Comparison of ENCODE assay signal across 22 mouse cellular contexts in the genomic region with DNA sequence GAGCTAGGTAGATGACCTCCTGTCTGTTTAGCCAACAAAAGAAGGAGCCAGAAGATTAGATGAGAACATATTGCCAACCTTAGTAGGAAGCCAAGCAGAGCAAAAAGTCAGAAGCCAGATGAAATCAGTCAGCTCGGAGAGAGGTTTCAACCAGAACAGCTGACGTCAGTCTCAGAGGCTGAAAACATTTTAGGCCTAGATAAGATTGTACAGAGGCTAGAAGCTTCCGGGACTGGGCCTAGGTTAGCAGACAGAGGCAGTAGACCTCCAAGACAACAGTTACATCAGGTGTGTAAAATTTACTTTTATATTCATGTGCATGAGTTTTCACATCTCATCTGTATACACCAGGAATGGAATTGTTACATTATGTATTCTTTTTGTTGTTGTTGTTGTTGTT.
"Had no signal": no experiment of that assay in that cellular context is flagged by ENCODE, and none has a peak within 500 bp of the region (broad histone marks: within the 10 kb centered on the region; RNA-seq: fewer than 3 reads in every experiment).

No protein-coding gene starts in this region.

- H3K27ac ChIP-seq: forebrain, embryonic 15.5 days; heart, embryonic 10.5 days; hindbrain, embryonic 10.5 days; hindbrain, embryonic 12.5 days; hindbrain, embryonic 14.5 days; intestine, embryonic 15.5 days; layer of hippocampus, adult 2 months; left cerebral cortex, adult 2 months; limb, embryonic 10.5 days; limb, embryonic 12.5 days had no signal

- DNase-seq: forebrain, postnatal 0 days; gastrocnemius, postnatal 14 days; gastrocnemius, postnatal 36 days; heart, postnatal 4 days; kidney, adult 18-20 months; kidney, postnatal 10 days; kidney, postnatal 25 days; kidney, postnatal 4 days had no signal

- H3K36me3 ChIP-seq: forebrain, embryonic 15.5 days; heart, embryonic 10.5 days; heart, embryonic 12.5 days; hindbrain, embryonic 10.5 days; hindbrain, embryonic 12.5 days; intestine, embryonic 15.5 days; limb, embryonic 10.5 days; limb, embryonic 12.5 days had no signal

- ATAC-seq: forebrain, embryonic 15.5 days; forebrain, postnatal 0 days; hindbrain, embryonic 16.5 days; inflammation-experienced regulatory T-cells, adult 6 months; intestine, embryonic 15.5 days; intestine, postnatal 0 days had no signal

- H3K9ac ChIP-seq: forebrain, embryonic 15.5 days; forebrain, postnatal 0 days; heart, embryonic 12.5 days; hindbrain, embryonic 12.5 days; hindbrain, embryonic 14.5 days; intestine, embryonic 15.5 days; limb, embryonic 12.5 days had no signal

- H3K4me1 ChIP-seq: forebrain, embryonic 15.5 days; hindbrain, embryonic 10.5 days; hindbrain, embryonic 12.5 days; intestine, embryonic 15.5 days; limb, embryonic 10.5 days; limb, embryonic 12.5 days had no signal

- H3K9me3 ChIP-seq: forebrain, embryonic 15.5 days; heart, embryonic 10.5 days; heart, embryonic 12.5 days; hindbrain, embryonic 10.5 days; hindbrain, embryonic 12.5 days; intestine, embryonic 15.5 days; limb, embryonic 10.5 days; limb, embryonic 12.5 days had no signal

- H3K4me2 ChIP-seq: forebrain, embryonic 15.5 days; heart, embryonic 12.5 days; hindbrain, embryonic 12.5 days; hindbrain, embryonic 14.5 days; intestine, embryonic 15.5 days; limb, embryonic 12.5 days had no signal

- H3K27me3 ChIP-seq: forebrain, embryonic 15.5 days; heart, embryonic 12.5 days; hindbrain, embryonic 12.5 days; intestine, embryonic 15.5 days; limb, embryonic 12.5 days had no signal

- H3K4me3 ChIP-seq: forebrain, embryonic 15.5 days; heart, embryonic 10.5 days; heart, embryonic 12.5 days; hindbrain, embryonic 10.5 days; hindbrain, embryonic 12.5 days; intestine, embryonic 15.5 days; layer of hippocampus, adult 2 months; left cerebral cortex, adult 2 months; limb, embryonic 10.5 days; limb, embryonic 12.5 days had no signal
